Comparison of ENCODE assay signal across 9 mouse cellular contexts in genomic region chr6:28949269-28949668, GRCm38 (mm10).
DNase-seq lines count a peak whose midpoint lies in the region; ATAC-seq and TF ChIP-seq lines count a peak whose summit lies in the region.
"Had no signal": no experiment of that assay in that cellular context is flagged by ENCODE, and none has a peak within 500 bp of the region (broad histone marks: within the 10 kb centered on the region; RNA-seq: fewer than 3 reads in every experiment).

No protein-coding gene starts in this region.

- ATAC-seq in liver, embryonic 14.5 days (ENCODE audit: insufficient read depth), result no peak

- H3K4me2 ChIP-seq in liver, embryonic 14.5 days (ENCODE audit: low read depth), result no peak overlapping the region
- H3K4me2 ChIP-seq: stomach, embryonic 15.5 days had no signal

- H3K4me3 ChIP-seq in liver, embryonic 14.5 days (ENCODE audit: insufficient read depth in 1 of 2, low read depth in 2 of 2, low read length in 2 of 2), result no peak overlapping the region
- H3K4me3 ChIP-seq: stomach, embryonic 15.5 days had no signal

- 13% methylated on average over 12 of the region's 12 CpGs for WGBS in liver, embryonic 14.5 days (ENCODE audit: insufficient replicate concordance)

- no peak overlapping the region for H3K27ac ChIP-seq in liver, embryonic 14.5 days
- H3K27ac ChIP-seq: stomach, embryonic 15.5 days had no signal

- H3K9me3 ChIP-seq in liver, embryonic 14.5 days (ENCODE audit: control insufficient read depth, low read length), result no peaks in the 10 kb centered on the region
- H3K9me3 ChIP-seq: stomach, embryonic 15.5 days had no signal

- DNase-seq in 3T3-L1 (ENCODE audit: low read depth, low spot score) (peak; percentile 68), NIH3T3 (ENCODE audit: low read depth) (peak; percentile 75)
- DNase-seq in cerebellum, adult 9-11 months, result peak; percentile 76
- peak; percentile 68 for DNase-seq in gastrocnemius, adult 18-20 months (ENCODE audit: low spot score)
- peak; percentile 86 for DNase-seq in kidney, postnatal 10 days
- DNase-seq in liver, embryonic 14.5 days (ENCODE audit: low read depth in 3 of 3, low spot score in 3 of 3), result peak in 2 of 3 experiments; percentile 7 to 17
- DNase-seq in ovary, postnatal 36 days (ENCODE audit: low spot score), result peak; percentile 77
- DNase-seq in thymus, postnatal 36 days, result peak; percentile 64 to 73

- H3K9ac ChIP-seq in liver, embryonic 14.5 days (replicated peaks), result no peak overlapping the region
- H3K9ac ChIP-seq: stomach, embryonic 15.5 days had no signal

- no peaks in the 10 kb centered on the region for H3K27me3 ChIP-seq in liver, embryonic 14.5 days (ENCODE audit: control insufficient read depth, insufficient read depth, low read length)
- H3K27me3 ChIP-seq: stomach, embryonic 15.5 days had no signal

- H3K36me3 ChIP-seq in liver, embryonic 14.5 days (replicated peaks; ENCODE audit: control insufficient read depth, insufficient read depth, low read depth), result no peaks in the 10 kb centered on the region
- H3K36me3 ChIP-seq: stomach, embryonic 15.5 days had no signal

- TF ChIP-seq CTCF in liver, embryonic 14.5 days (IDR thresholded peaks at IDR 0.05; ENCODE audit: low read depth), result peak; percentile 93

- H3K4me1 ChIP-seq in liver, embryonic 14.5 days (replicated peaks; ENCODE audit: control insufficient read depth in 2 of 2, insufficient read depth in 2 of 2, low read length in 1 of 2), result no peaks in the 10 kb centered on the region
- H3K4me1 ChIP-seq: stomach, embryonic 15.5 days had no signal

- no peak for TF ChIP-seq EP300 in liver, embryonic 14.5 days (IDR thresholded peaks at IDR 0.05; ENCODE audit: low read depth)

Comparison
In these comparisons a context has a peak if more than half of its experiments do, and no peak if none do; other contexts are left out.
1. DNase-seq: peak in every context shown above with its lines; median percentile 86 in kidney, postnatal 10 days; 77 in ovary, postnatal 36 days; 76 in cerebellum, adult 9-11 months; 75 in NIH3T3; 68 in thymus, postnatal 36 days; 68 in 3T3-L1; 68 in gastrocnemius, adult 18-20 months; 12 in liver, embryonic 14.5 days.